ENCODE assay signal across 18 mouse cellular contexts in genomic region chr7:124250566-124250965, GRCm38 (mm10).
"Had no signal": no experiment of that assay in that cellular context is flagged by ENCODE, and none has a peak within 500 bp of the region (broad histone marks: within the 10 kb centered on the region; RNA-seq: fewer than 3 reads in every experiment).

No protein-coding gene starts in this region.

- H3K9me3 ChIP-seq: liver, embryonic 13.5 days; midbrain, embryonic 12.5 days; neural tube, embryonic 12.5 days; neural tube, embryonic 15.5 days had no signal

- H3K4me3 ChIP-seq: left cerebral cortex, adult 2 months; liver, embryonic 13.5 days; midbrain, embryonic 12.5 days; neural tube, embryonic 12.5 days; neural tube, embryonic 15.5 days had no signal

- H3K4me2 ChIP-seq: liver, embryonic 13.5 days; midbrain, embryonic 12.5 days; neural tube, embryonic 12.5 days; neural tube, embryonic 15.5 days had no signal

- H3K4me1 ChIP-seq: liver, embryonic 13.5 days; midbrain, embryonic 12.5 days; neural tube, embryonic 12.5 days; neural tube, embryonic 15.5 days had no signal

- H3K9ac ChIP-seq: liver, embryonic 13.5 days; midbrain, embryonic 12.5 days; neural tube, embryonic 12.5 days; neural tube, embryonic 15.5 days had no signal

- DNase-seq: kidney, postnatal 36 days; layer of hippocampus, postnatal 36 days; liver, embryonic 13.5 days; lung, adult 2 months; lung, postnatal 14 days; lung, postnatal 4 days; right cerebral cortex, adult 18-20 months; right cerebral cortex, postnatal 14 days; right cerebral cortex, postnatal 4 days; thymus, adult 2 months; thymus, postnatal 14 days; thymus, postnatal 4 days had no signal

- H3K27ac ChIP-seq: kidney, postnatal 0 days; left cerebral cortex, adult 2 months; liver, embryonic 13.5 days; midbrain, embryonic 12.5 days; neural tube, embryonic 12.5 days; neural tube, embryonic 15.5 days; stomach, postnatal 0 days had no signal

- H3K36me3 ChIP-seq: liver, embryonic 13.5 days; midbrain, embryonic 12.5 days; neural tube, embryonic 12.5 days; neural tube, embryonic 15.5 days had no signal

- H3K27me3 ChIP-seq: liver, embryonic 13.5 days; midbrain, embryonic 12.5 days; neural tube, embryonic 12.5 days; neural tube, embryonic 15.5 days had no signal
